Mouse (Mus musculus): ENCODE data around the gene Sprr1a.
"Not testable (repeated sequence)": the region's sequence is repeated elsewhere in the genome, so short reads cannot be mapped to it uniquely, and the experiment has no call there.

Gene Sprr1a

GRCm38 (mm10) chr3:92485863-92486262 is at the start of gene Sprr1a:
Gene Sprr1a, minus strand, starts transcription at chr3:92485895.
- in situ Hi-C loops (cut with MboI, MseI), result no loop called here

- in situ Hi-C loops (cut with MboI, MseI), result no loop called here
Measured at GRCm38 (mm10) chr3:92534411-92534810, 48.7 kb upstream of the Sprr1a start, which contains the start of gene 2310046K23Rik. Gene 2310046K23Rik, minus strand, starts transcription at chr3:92534511.

GRCm38 (mm10) chr3:92512325-92512724 is 26.6 kb upstream of the Sprr1a start:
- in situ Hi-C loops (cut with MboI, MseI), result no loop called here

- in situ Hi-C loops (cut with MboI, MseI), result no loop called here
Measured at GRCm38 (mm10) chr3:92510786-92511185, 25.1 kb upstream of the Sprr1a start.

- in situ Hi-C loops (cut with MboI, MseI), result no loop called here
Measured at GRCm38 (mm10) chr3:92508185-92508584, 22.5 kb upstream of the Sprr1a start.

- in situ Hi-C loops (cut with MboI, MseI), result no loop called here
Measured at GRCm38 (mm10) chr3:92503528-92503927, 17.8 kb upstream of the Sprr1a start.

GRCm38 (mm10) chr3:92500393-92500792 is 14.7 kb upstream of the Sprr1a start, which contains the start of gene Sprr4:
Gene Sprr4, minus strand, starts transcription at chr3:92500493.
- in situ Hi-C loops (cut with MboI, MseI), result no loop called here

- in situ Hi-C loops (cut with MboI, MseI), result not testable (repeated sequence)
Measured at GRCm38 (mm10) chr3:92490262-92490661, 4.6 kb upstream of the Sprr1a start.

- in situ Hi-C loops (cut with MboI, MseI), result no loop called here
Measured at GRCm38 (mm10) chr3:92486307-92486706, 612 bp upstream of the Sprr1a start.

GRCm38 (mm10) chr3:92481249-92481648 is 4.4 kb downstream of the Sprr1a start:
- in situ Hi-C loops (cut with MboI, MseI), result not testable (repeated sequence)

GRCm38 (mm10) chr3:92470111-92470510 is 15.6 kb downstream of the Sprr1a start:
- in situ Hi-C loops (cut with MboI, MseI), result no loop called here

GRCm38 (mm10) chr3:92467424-92467823 is 18.3 kb downstream of the Sprr1a start:
- in situ Hi-C loops (cut with MboI, MseI), result no loop called here

GRCm38 (mm10) chr3:92466576-92466975 is 19.1 kb downstream of the Sprr1a start:
- in situ Hi-C loops (cut with MboI, MseI), result no loop called here

- in situ Hi-C loops (cut with MboI, MseI), result no loop called here
Measured at GRCm38 (mm10) chr3:92458620-92459019, 27.1 kb downstream of the Sprr1a start, which contains the start of gene Sprr3. Gene Sprr3, minus strand, starts transcription at chr3:92458720.

GRCm38 (mm10) chr3:92455151-92455550 is 30.5 kb downstream of the Sprr1a start:
- in situ Hi-C loops (cut with MboI, MseI), result no loop called here

GRCm38 (mm10) chr3:92440177-92440576 is 45.5 kb downstream of the Sprr1a start:
- in situ Hi-C loops (cut with MboI, MseI), result no loop called here

- in situ Hi-C loops (cut with MboI, MseI), result loop anchor here in 1 of 2 experiments (10.0 kb wide), 1 partner anchor 1074 kb away; no protein-coding TSS in a partner anchor
Measured at GRCm38 (mm10) chr3:92438689-92439088, 47.0 kb downstream of the Sprr1a start, which contains the start of gene Sprr1b. Gene Sprr1b, minus strand, starts transcription at chr3:92438789.
